Mouse (Mus musculus) spleen, adult 2 months (tissue): ENCODE data around the gene Dock7.

Experiments used
- CTCF ChIP-seq: fragments of 200-500 bp; IDR thresholded peaks from 2 replicates; pipeline ENCODE4 v1.5.1; 2011; ENCODE audit warnings: mild to moderate bottlenecking, inconsistent platforms; ENCODE audit not compliant: insufficient read depth, insufficient read length, insufficient replicate concordance; ENCODE audit errors: extremely low read depth
- POLR2A ChIP-seq: fragments of 200-500 bp; IDR thresholded peaks from 2 replicates; pipeline ENCODE4 v1.6.1; 2011; ENCODE audit warnings: low read depth, low read length, inconsistent platforms

GRCm38 (mm10) chr4:99111670-99112069, 9.0 kb downstream of the Dock7 start:
- TF ChIP-seq CTCF = no peak
- no peak for TF ChIP-seq POLR2A
